Mouse (Mus musculus): Measurements from ENCODE around the gene Btbd7.

DNA sequence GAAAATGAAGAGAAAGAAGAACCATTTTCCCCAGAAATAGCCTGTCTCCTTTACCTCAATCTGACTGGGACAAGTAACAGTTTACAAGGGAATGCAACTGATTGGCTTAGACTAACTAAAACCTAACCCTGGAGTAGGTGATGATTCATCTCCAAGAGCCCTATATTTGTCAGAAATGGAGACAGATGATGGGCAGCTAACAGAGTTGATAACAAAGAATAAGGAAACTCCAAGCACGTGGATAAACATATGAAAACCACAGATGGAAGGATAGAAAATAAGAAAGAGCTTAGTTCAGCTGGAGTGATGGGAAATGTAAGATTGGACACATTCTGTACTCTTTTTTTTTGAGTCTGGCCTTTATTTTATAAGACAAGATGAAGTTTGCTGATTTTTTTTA, 7.7 kb downstream of the Btbd7 start:
- TF ChIP-seq CTCF (IDR thresholded peaks at IDR 0.05; ENCODE audit: extremely low read depth, insufficient read length, insufficient replicate concordance, low read depth, low read length) = no peak
- no peak for TF ChIP-seq POLR2A (IDR thresholded peaks at IDR 0.05; ENCODE audit: low read depth, low read length)
